Mouse (Mus musculus): ENCODE data around the gene Defb45.
A peak's percentile ranks its signal among the peaks of the same experiment; 100 is the strongest.

Gene Defb45

GRCm38 (mm10) chr2:152599299-152599698 is at the start of gene Defb45:
Defb45 (minus strand) TSS chr2:152599399.
- no peak for DNase-seq (ENCODE audit: low spot score)

- DNase-seq (ENCODE audit: low spot score): no peak
Measured at GRCm38 (mm10) chr2:152639406-152640113, 40.4 kb upstream of the Defb45 start.

- no peak for DNase-seq (ENCODE audit: low spot score)
Measured at GRCm38 (mm10) chr2:152638865-152639264, 39.7 kb upstream of the Defb45 start.

- no peak for DNase-seq (ENCODE audit: low spot score)
Measured at GRCm38 (mm10) chr2:152637381-152637780, 38.2 kb upstream of the Defb45 start.

- DNase-seq (ENCODE audit: low spot score): no peak
Measured at GRCm38 (mm10) chr2:152637006-152637322, 37.8 kb upstream of the Defb45 start.

GRCm38 (mm10) chr2:152636246-152637005 is 37.2 kb upstream of the Defb45 start:
- DNase-seq (ENCODE audit: low spot score): no peak

GRCm38 (mm10) chr2:152634311-152634710 is 35.1 kb upstream of the Defb45 start:
- DNase-seq (ENCODE audit: low spot score): no peak

- DNase-seq (ENCODE audit: low spot score): peak; percentile 30
Measured at GRCm38 (mm10) chr2:152633334-152633733, 34.1 kb upstream of the Defb45 start.

- no peak for DNase-seq (ENCODE audit: low spot score)
Measured at GRCm38 (mm10) chr2:152629904-152630303, 30.7 kb upstream of the Defb45 start.

GRCm38 (mm10) chr2:152629239-152629638 is 30.0 kb upstream of the Defb45 start:
- DNase-seq (ENCODE audit: low spot score): no peak

- no peak for DNase-seq (ENCODE audit: low spot score)
Measured at GRCm38 (mm10) chr2:152628066-152628465, 28.9 kb upstream of the Defb45 start.

GRCm38 (mm10) chr2:152626774-152627591 is 27.8 kb upstream of the Defb45 start, which contains the start of gene Rem1:
Rem1 (plus strand) TSS chr2:152626951.
- DNase-seq (ENCODE audit: low spot score): no peak

GRCm38 (mm10) chr2:152625256-152625655 is 26.1 kb upstream of the Defb45 start:
- DNase-seq (ENCODE audit: low spot score): no peak

GRCm38 (mm10) chr2:152624566-152624965 is 25.4 kb upstream of the Defb45 start:
- DNase-seq (ENCODE audit: low spot score): no peak

- no peak for DNase-seq (ENCODE audit: low spot score)
Measured at GRCm38 (mm10) chr2:152622953-152623352, 23.8 kb upstream of the Defb45 start, which contains the start of gene Defb25. Defb25 (minus strand) TSS chr2:152623053.

- DNase-seq (ENCODE audit: low spot score): no peak
Measured at GRCm38 (mm10) chr2:152622151-152622550, 23.0 kb upstream of the Defb45 start.

GRCm38 (mm10) chr2:152620367-152621134 is 21.4 kb upstream of the Defb45 start:
- DNase-seq (ENCODE audit: low spot score): no peak

- DNase-seq (ENCODE audit: low spot score): no peak
Measured at GRCm38 (mm10) chr2:152617374-152617773, 18.2 kb upstream of the Defb45 start.

- no peak for DNase-seq (ENCODE audit: low spot score)
Measured at GRCm38 (mm10) chr2:152616470-152616869, 17.3 kb upstream of the Defb45 start.

GRCm38 (mm10) chr2:152615563-152615962 is 16.4 kb upstream of the Defb45 start:
- peak; percentile 42 for DNase-seq (ENCODE audit: low spot score)

GRCm38 (mm10) chr2:152612193-152612592 is 13.0 kb upstream of the Defb45 start:
- peak; percentile 61 for DNase-seq (ENCODE audit: low spot score)

GRCm38 (mm10) chr2:152608719-152609118 is 9.5 kb upstream of the Defb45 start:
- no peak for DNase-seq (ENCODE audit: low spot score)
